Mouse (Mus musculus) forebrain, embryonic 12.5 days (tissue): ENCODE measurements around the gene Mus81. TPM values are rescaled to one million over a fixed set of nuclear protein-coding genes. Genes with fewer than 3 reads are reported as not detected.

Experiments used
- ATAC-seq: fragments of 200-750 bp; cut with Nextera tagmentation; 2 replicates; pipeline ENCODE4 v1.8.0; 2017; ENCODE audit warnings: moderate TSS enrichment; ENCODE audit not compliant: low FRiP score
- H3K27ac ChIP-seq: fragments of 300-500 bp; sonication (generic); 2 replicates; pipeline ENCODE4 v1.5.1; 2016; ENCODE audit warnings: mild to moderate bottlenecking
- H3K27me3 ChIP-seq: fragments of 300-500 bp; sonication (generic); 2 replicates; pipeline ENCODE4 v1.6.1; 2016; ENCODE audit warnings: mild to moderate bottlenecking
- H3K36me3 ChIP-seq: fragments of 300-500 bp; sonication (generic); replicated peaks from 2 replicates; pipeline ENCODE4 v1.6.1; 2016; ENCODE audit warnings: mild to moderate bottlenecking
- H3K4me1 ChIP-seq: fragments of 300-500 bp; sonication (generic); 2 replicates; pipeline ENCODE4 v1.6.1; 2016
- H3K4me2 ChIP-seq: fragments of 300-500 bp; sonication (generic); 2 replicates; pipeline ENCODE4 v1.6.1; 2016; ENCODE audit warnings: mild to moderate bottlenecking, moderate library complexity
- H3K4me3 ChIP-seq: fragments of 300-500 bp; sonication (generic); replicated peaks from 2 replicates; pipeline ENCODE4 v1.5.1; 2016; ENCODE audit warnings: mild to moderate bottlenecking
- H3K9ac ChIP-seq: fragments of 300-500 bp; sonication (generic); 2 replicates; pipeline ENCODE4 v1.6.1; 2016; ENCODE audit warnings: mild to moderate bottlenecking
- H3K9me3 ChIP-seq: fragments of 300-500 bp; sonication (generic); 2 replicates; pipeline ENCODE4 v1.6.1; 2016
- whole genome bisulfite sequencing: fragments of 180-500 bp; shearing (Covaris S2); methylation state at CpG from one replicate; pipeline ENCODE4 v1.1.7; 2016; 5-methylcytosine and 5-hydroxymethylcytosine counted together
- polyA plus RNA-seq: library from polyadenylated mRNA; unstranded; fragments of >200 nt; fragmentation: Nextera tagmentation; extraction: Ambion mirVana; gene quantifications from 2 replicates; pipeline ENCODE4 v1.2.1, GENCODE M21; 2016

Gene Mus81
- polyA plus RNA-seq, result 40.6 and 42.7 TPM in 2 replicates

DNA sequence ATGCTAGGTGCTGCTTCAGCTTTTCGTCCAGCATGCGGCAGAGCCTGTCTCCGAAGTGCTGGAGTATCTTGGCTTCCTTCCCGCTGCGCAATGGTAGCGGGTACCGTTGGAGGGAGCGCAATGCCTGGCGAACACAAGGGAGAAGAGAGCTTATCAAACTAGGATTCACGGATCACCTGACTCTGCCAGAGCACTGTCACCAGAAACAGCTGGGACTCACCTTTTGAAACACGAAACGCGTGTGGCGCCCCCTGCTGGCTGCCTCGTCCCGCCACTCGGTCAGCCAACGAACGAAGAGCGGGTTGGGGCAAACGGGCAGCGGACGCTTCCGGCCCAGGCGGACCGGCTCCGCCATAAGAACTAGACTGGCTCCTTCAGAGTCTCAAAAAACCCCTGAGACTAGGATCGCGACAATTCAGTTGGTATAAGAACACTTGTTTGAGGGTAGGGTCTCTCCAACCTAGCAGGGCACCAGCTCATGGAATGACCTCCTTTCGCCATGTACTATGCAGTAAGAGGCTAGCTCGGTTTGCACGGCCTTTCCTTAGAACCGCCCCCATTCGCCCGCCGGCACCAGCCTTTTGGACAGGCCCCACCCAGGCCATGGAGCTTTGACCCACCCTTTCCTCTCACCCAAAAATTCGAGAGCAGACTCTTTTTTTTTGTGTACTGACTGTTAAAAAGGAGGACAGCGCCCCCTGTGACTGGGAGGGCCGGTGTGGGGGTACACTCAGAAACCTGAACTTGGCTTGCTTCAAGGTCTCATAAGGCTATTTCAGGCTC lies at the start of gene Mus81:
TSS of gene Mus81 (minus strand) at position 635 of the 783 bp plus-strand sequence.
- Histone ChIP-seq H3K4me1 (peaks cover 43% of the 10 kb centered on the region), H3K9ac (peak within 1 kb of the TSS; percentile 53), H3K4me2 (peak within 1 kb of the TSS; percentile 79), H3K9me3 (no peaks in the 10 kb centered on the region), H3K4me3 (peak within 1 kb of the TSS; percentile 42), H3K27ac (peak within 1 kb of the TSS; percentile 100), H3K27me3 (no peaks in the 10 kb centered on the region), H3K36me3 (peaks cover 42% of the 10 kb centered on the region)
- peak; percentile 51 for ATAC-seq
- under 1% methylated on average over 39 of the region's 39 CpGs for WGBS

DNA sequence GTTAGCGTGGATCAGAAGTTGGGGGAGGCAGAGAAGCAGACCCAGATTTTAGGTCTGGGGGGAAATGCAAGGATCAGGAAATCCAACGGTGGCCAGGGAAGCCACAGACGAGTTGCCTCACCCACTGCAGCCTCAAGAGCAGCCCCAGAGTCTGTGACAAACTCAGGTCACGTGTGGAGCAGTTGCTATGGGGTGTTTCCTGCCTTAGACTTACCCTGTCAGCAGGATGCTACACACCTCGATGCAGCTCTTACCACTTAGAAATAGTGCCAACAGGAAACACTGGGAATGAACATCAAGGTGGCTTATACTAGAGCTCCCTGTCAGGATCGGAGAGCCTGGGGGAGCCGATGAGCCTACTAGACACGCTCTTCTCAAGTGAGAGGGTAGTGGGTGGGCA lies 44.3 kb upstream of the Mus81 start:
- H3K4me1 ChIP-seq, result peaks cover 13% of the 10 kb centered on the region
- peaks cover 31% of the 10 kb centered on the region for H3K27me3 ChIP-seq
- no peak for ATAC-seq
- no peaks in the 10 kb centered on the region for H3K9me3 ChIP-seq
- H3K36me3 ChIP-seq, result no peaks in the 10 kb centered on the region
- H3K4me2 ChIP-seq, result no peak overlapping the region
- H3K4me3 ChIP-seq, result no peak overlapping the region
- no peak overlapping the region for H3K9ac ChIP-seq
- 79% methylated on average over 8 of the region's 8 CpGs for WGBS
- no peak overlapping the region for H3K27ac ChIP-seq

- Histone ChIP-seq H3K9me3 (no peaks in the 10 kb centered on the region), H3K36me3 (no peaks in the 10 kb centered on the region), H3K9ac (no peak overlapping the region), H3K4me3 (no peak overlapping the region), H3K4me1 (peaks cover 13% of the 10 kb centered on the region), H3K27ac (no peak overlapping the region), H3K27me3 (peaks cover 31% of the 10 kb centered on the region), H3K4me2 (no peak overlapping the region)
- WGBS, result 21% methylated on average over 7 of the region's 7 CpGs
- no peak for ATAC-seq
Measured at GRCm38 (mm10) chr19:5530138-5530524, 41.9 kb upstream of the Mus81 start.

GRCm38 (mm10) chr19:5529325-5530137 lies 41.3 kb upstream of the Mus81 start:
- peaks cover 26% of the 10 kb centered on the region for H3K27me3 ChIP-seq
- H3K4me1 ChIP-seq, result peaks cover 13% of the 10 kb centered on the region
- 0 out of 2 replicates have a peak overlapping the region, but pooled peaks have one; percentile 3 for H3K4me3 ChIP-seq
- H3K9ac ChIP-seq, result no peak overlapping the region
- peak overlapping the region; percentile 25 for H3K4me2 ChIP-seq
- peak; percentile 88 for ATAC-seq
- H3K9me3 ChIP-seq, result no peaks in the 10 kb centered on the region
- no peaks in the 10 kb centered on the region for H3K36me3 ChIP-seq
- 13% methylated on average over 20 of the region's 20 CpGs for WGBS
- H3K27ac ChIP-seq, result no peak overlapping the region

GRCm38 (mm10) chr19:5525204-5525603 lies 37.0 kb upstream of the Mus81 start:
- H3K4me1 ChIP-seq, result peaks cover 9% of the 10 kb centered on the region
- 68% methylated on average over 5 of the region's 5 CpGs for WGBS
- no peak overlapping the region for H3K27ac ChIP-seq
- H3K36me3 ChIP-seq, result no peaks in the 10 kb centered on the region
- H3K9ac ChIP-seq, result no peak overlapping the region
- no peak overlapping the region for H3K4me3 ChIP-seq
- no peak overlapping the region for H3K4me2 ChIP-seq
- no peaks in the 10 kb centered on the region for H3K9me3 ChIP-seq
- ATAC-seq, result no peak
- peaks cover 12% of the 10 kb centered on the region; the same call in 1 of the 2 replicates for H3K27me3 ChIP-seq

DNA sequence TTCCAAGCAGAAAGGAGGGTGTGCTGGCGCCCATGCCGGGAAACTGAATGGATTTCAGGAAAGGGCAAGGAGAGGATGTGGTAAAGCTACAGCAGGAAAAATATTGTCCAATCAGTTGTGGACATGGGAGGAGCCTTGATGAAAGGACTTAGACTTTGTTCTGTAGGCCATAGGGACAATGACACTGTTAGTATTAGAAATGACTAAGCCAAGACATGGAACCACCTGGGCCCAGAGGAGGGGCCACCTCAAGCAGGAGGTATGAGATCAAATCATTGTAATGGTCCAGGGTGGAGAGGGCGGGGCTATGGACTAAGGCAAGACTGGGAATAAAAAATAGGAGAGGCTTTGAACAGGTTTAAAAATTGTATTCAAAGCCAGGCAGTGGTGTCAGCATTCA lies 30.5 kb upstream of the Mus81 start:
- WGBS, result 87% methylated on average over 3 of the region's 3 CpGs
- Histone ChIP-seq H3K9me3 (no peaks in the 10 kb centered on the region), H3K36me3 (no peaks in the 10 kb centered on the region), H3K4me3 (no peak overlapping the region), H3K9ac (no peak overlapping the region), H3K4me1 (no peaks in the 10 kb centered on the region), H3K27me3 (no peaks in the 10 kb centered on the region), H3K4me2 (no peak overlapping the region), H3K27ac (no peak overlapping the region)
- ATAC-seq, result no peak

- H3K9ac ChIP-seq, result no peak overlapping the region
- no peaks in the 10 kb centered on the region for H3K36me3 ChIP-seq
- no peak overlapping the region for H3K4me2 ChIP-seq
- WGBS, result 82% methylated on average over 8 of the region's 8 CpGs
- no peak overlapping the region for H3K27ac ChIP-seq
- peaks cover 4% of the 10 kb centered on the region; the same call in 1 of the 2 replicates for H3K4me1 ChIP-seq
- no peaks in the 10 kb centered on the region for H3K9me3 ChIP-seq
- no peak overlapping the region for H3K4me3 ChIP-seq
- no peaks in the 10 kb centered on the region for H3K27me3 ChIP-seq
- ATAC-seq, result no peak
Measured at GRCm38 (mm10) chr19:5516906-5517505, 28.8 kb upstream of the Mus81 start.

DNA sequence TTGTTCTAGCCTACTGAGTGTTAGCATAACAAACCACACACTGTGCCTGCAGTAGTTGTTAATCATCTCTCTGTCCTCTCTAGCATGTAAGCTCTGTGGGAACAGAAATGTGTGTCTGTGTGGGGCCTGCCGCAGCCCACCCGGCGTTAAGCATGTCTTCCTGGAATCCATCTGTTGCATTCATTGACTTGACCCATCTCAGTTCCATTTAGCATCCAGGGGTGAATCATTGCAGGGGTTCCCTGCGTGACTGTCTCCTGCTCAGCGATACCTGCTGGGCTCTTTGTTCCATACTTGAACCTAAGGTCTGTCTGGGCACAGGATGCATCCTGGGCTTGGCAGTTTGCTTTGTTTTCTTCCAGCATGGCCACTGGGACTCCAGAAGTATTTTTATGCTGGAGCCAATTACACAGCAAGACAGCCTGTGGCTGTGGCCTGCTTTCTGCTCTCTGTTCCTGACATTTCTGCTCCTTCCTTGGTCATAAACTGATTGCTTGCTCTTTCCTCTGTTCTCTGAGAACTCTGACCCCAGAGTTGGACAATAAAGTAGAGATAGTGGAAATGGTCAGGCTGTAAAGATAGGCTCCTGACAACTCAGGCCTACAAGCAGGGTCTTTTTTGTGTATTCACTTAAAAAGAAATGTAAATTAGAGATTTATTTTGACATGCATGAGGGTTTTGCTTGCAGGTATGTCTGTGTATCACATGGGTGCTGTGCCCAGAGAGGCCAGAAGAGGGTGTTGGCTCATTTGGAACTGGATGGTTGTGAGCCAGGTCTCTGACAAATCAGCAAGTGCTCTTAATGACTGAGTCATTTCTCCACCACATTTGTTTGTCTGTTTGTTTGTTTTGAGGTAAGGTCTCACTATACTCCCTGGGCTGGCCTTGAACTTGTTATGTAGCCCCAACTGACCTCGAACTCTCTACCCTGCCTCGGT lies 27.9 kb upstream of the Mus81 start:
- H3K4me3 ChIP-seq, result no peak overlapping the region
- no peak for ATAC-seq
- peaks cover 6% of the 10 kb centered on the region for H3K4me1 ChIP-seq
- no peak overlapping the region for H3K4me2 ChIP-seq
- H3K27ac ChIP-seq, result no peak overlapping the region
- no peak overlapping the region for H3K9ac ChIP-seq
- no peaks in the 10 kb centered on the region for H3K27me3 ChIP-seq
- H3K9me3 ChIP-seq, result no peaks in the 10 kb centered on the region
- 78% methylated on average over 7 of the region's 7 CpGs for WGBS
- no peaks in the 10 kb centered on the region for H3K36me3 ChIP-seq

- H3K4me2 ChIP-seq, result no peak overlapping the region
- no peaks in the 10 kb centered on the region for H3K36me3 ChIP-seq
- H3K4me3 ChIP-seq, result no peak overlapping the region
- H3K27ac ChIP-seq, result no peak overlapping the region
- H3K9me3 ChIP-seq, result no peaks in the 10 kb centered on the region
- ATAC-seq, result no peak
- no peak overlapping the region for H3K9ac ChIP-seq
- H3K27me3 ChIP-seq, result no peaks in the 10 kb centered on the region
- H3K4me1 ChIP-seq, result peaks cover 22% of the 10 kb centered on the region
- 91% methylated on average over 3 of the region's 3 CpGs for WGBS
Measured at GRCm38 (mm10) chr19:5513005-5513349, 24.8 kb upstream of the Mus81 start.

- H3K9ac ChIP-seq, result no peak overlapping the region
- H3K4me2 ChIP-seq, result no peak overlapping the region
- ATAC-seq, result no peak
- no peaks in the 10 kb centered on the region for H3K9me3 ChIP-seq
- no peaks in the 10 kb centered on the region for H3K27me3 ChIP-seq
- no peak overlapping the region for H3K27ac ChIP-seq
- H3K4me1 ChIP-seq, result peaks cover 22% of the 10 kb centered on the region
- no peak overlapping the region for H3K4me3 ChIP-seq
- WGBS, result 83% methylated on average over 12 of the region's 12 CpGs
- H3K36me3 ChIP-seq, result no peaks in the 10 kb centered on the region
Measured at GRCm38 (mm10) chr19:5512091-5513004, 24.1 kb upstream of the Mus81 start.

GRCm38 (mm10) chr19:5511074-5511632 lies 23.0 kb upstream of the Mus81 start:
- Histone ChIP-seq H3K9me3 (no peaks in the 10 kb centered on the region), H3K36me3 (no peaks in the 10 kb centered on the region), H3K27me3 (no peaks in the 10 kb centered on the region), H3K27ac (no peak overlapping the region), H3K4me1 (peaks cover 22% of the 10 kb centered on the region), H3K9ac (peak overlapping the region; percentile 51), H3K4me2 (peak overlapping the region; percentile 67), H3K4me3 (peak overlapping the region; percentile 45)
- no peak for ATAC-seq
- WGBS, result 55% methylated on average over 15 of the region's 15 CpGs
